ENCODE assay signal across 22 mouse cellular contexts in genomic region chr16:33793846-33794791, GRCm38 (mm10). TPM values are rescaled to one million over a fixed set of nuclear protein-coding genes. Genes with fewer than 3 reads are reported as not detected.
DNase-seq lines count a peak whose midpoint lies in the region; ATAC-seq lines count a peak whose summit lies in the region.
"Had no signal": no experiment of that assay in that cellular context is flagged by ENCODE, and none has a peak within 500 bp of the region (broad histone marks: within the 10 kb centered on the region; RNA-seq: fewer than 3 reads in every experiment).

Muc13 (plus strand) TSS chr16:33794037.

- no peak within 1 kb of the TSS for H3K4me3 ChIP-seq in midbrain, embryonic 10.5 days
- no peak within 1 kb of the TSS for H3K4me3 ChIP-seq in midbrain, embryonic 11.5 days (ENCODE audit: low read depth, low read length)
- H3K4me3 ChIP-seq in intestine, embryonic 15.5 days (replicated peaks) = peak within 1 kb of the TSS; percentile 29
- H3K4me3 ChIP-seq: forebrain, embryonic 15.5 days; heart, adult 2 months; kidney, embryonic 15.5 days; layer of hippocampus, adult 2 months; midbrain, embryonic 13.5 days; neural tube, embryonic 13.5 days had no signal

- no peak for ATAC-seq in midbrain, embryonic 11.5 days (ENCODE audit: low FRiP score)
- peak; percentile 90 for ATAC-seq in intestine, embryonic 15.5 days
- ATAC-seq in megakaryocyte-erythroid progenitor cell, adult 5-6 weeks (replicated peaks; ENCODE audit: low FRiP score, low TSS enrichment, poor library complexity, severe bottlenecking) = no peak
- no peak for ATAC-seq in CD4-positive, CD25-positive, alpha-beta regulatory T cell, adult 4 months
- ATAC-seq: forebrain, embryonic 15.5 days; hindbrain, embryonic 16.5 days; midbrain, embryonic 13.5 days had no signal

- peak within 1 kb of the TSS; percentile 65 for H3K27ac ChIP-seq in midbrain, embryonic 10.5 days (replicated peaks)
- H3K27ac ChIP-seq in midbrain, embryonic 11.5 days (ENCODE audit: low read depth, low read length) = no peak within 1 kb of the TSS
- peak within 1 kb of the TSS; percentile 49 for H3K27ac ChIP-seq in intestine, embryonic 15.5 days
- H3K27ac ChIP-seq: forebrain, embryonic 15.5 days; heart, adult 2 months; kidney, embryonic 15.5 days; layer of hippocampus, adult 2 months; midbrain, embryonic 13.5 days; neural tube, embryonic 13.5 days had no signal

- H3K4me1 ChIP-seq in midbrain, embryonic 10.5 days = peaks cover 6% of the 10 kb centered on the region
- no peaks in the 10 kb centered on the region for H3K4me1 ChIP-seq in midbrain, embryonic 11.5 days (ENCODE audit: control insufficient read depth, insufficient read depth, low read length)
- H3K4me1 ChIP-seq in intestine, embryonic 15.5 days (replicated peaks) = 0 out of 2 replicates have a peak, but pooled peaks cover 3% of the 10 kb centered on the region
- H3K4me1 ChIP-seq: forebrain, embryonic 15.5 days; kidney, embryonic 15.5 days; midbrain, embryonic 13.5 days; neural tube, embryonic 13.5 days had no signal

- no peak for DNase-seq in midbrain, embryonic 10.5 days (ENCODE audit: low spot score)
- DNase-seq in midbrain, embryonic 11.5 days (ENCODE audit: low spot score, missing footprints) = no peak
- DNase-seq in gastrocnemius, postnatal 4 days (ENCODE audit: low spot score in 2 of 2) = no peak
- DNase-seq in embryo, embryonic 10.5 days (ENCODE audit: low spot score) = no peak
- DNase-seq: adrenal gland, adult 8-10 months; cerebellum, adult 18-20 months; embryo, embryonic 11 days; heart, adult 2 months; heart, postnatal 10 days; lung, postnatal 10 days; thymus, postnatal 36 days had no signal

- H3K36me3 ChIP-seq in midbrain, embryonic 10.5 days = no peaks in the 10 kb centered on the region
- no peaks in the 10 kb centered on the region for H3K36me3 ChIP-seq in midbrain, embryonic 11.5 days (ENCODE audit: control insufficient read depth, insufficient read depth, low read length)
- no peaks in the 10 kb centered on the region for H3K36me3 ChIP-seq in intestine, embryonic 15.5 days
- H3K36me3 ChIP-seq: forebrain, embryonic 15.5 days; kidney, embryonic 15.5 days; midbrain, embryonic 13.5 days; neural tube, embryonic 13.5 days had no signal

- H3K9me3 ChIP-seq in midbrain, embryonic 10.5 days (replicated peaks) = no peaks in the 10 kb centered on the region
- H3K9me3 ChIP-seq in midbrain, embryonic 11.5 days (ENCODE audit: control insufficient read depth, low read length) = no peaks in the 10 kb centered on the region
- no peaks in the 10 kb centered on the region for H3K9me3 ChIP-seq in intestine, embryonic 15.5 days
- H3K9me3 ChIP-seq: forebrain, embryonic 15.5 days; kidney, embryonic 15.5 days; midbrain, embryonic 13.5 days; neural tube, embryonic 13.5 days had no signal

- no peak within 1 kb of the TSS for H3K9ac ChIP-seq in midbrain, embryonic 11.5 days (ENCODE audit: low read length)
- peak within 1 kb of the TSS; percentile 26; the same call in 1 of the 2 replicates for H3K9ac ChIP-seq in intestine, embryonic 15.5 days
- H3K9ac ChIP-seq: forebrain, embryonic 15.5 days; kidney, embryonic 15.5 days; midbrain, embryonic 13.5 days; neural tube, embryonic 13.5 days had no signal

- 88% methylated on average over 10 of the region's 10 CpGs for WGBS in midbrain, embryonic 10.5 days
- 89% methylated on average over 10 of the region's 10 CpGs for WGBS in midbrain, embryonic 11.5 days
- 64% methylated on average over 10 of the region's 10 CpGs for WGBS in intestine, embryonic 15.5 days

- no peaks in the 10 kb centered on the region for H3K27me3 ChIP-seq in midbrain, embryonic 10.5 days (ENCODE audit: low read depth, poor library complexity, severe bottlenecking)
- H3K27me3 ChIP-seq in midbrain, embryonic 11.5 days (ENCODE audit: control insufficient read depth, insufficient read depth, low read length) = no peaks in the 10 kb centered on the region
- no peaks in the 10 kb centered on the region for H3K27me3 ChIP-seq in intestine, embryonic 15.5 days (replicated peaks)
- H3K27me3 ChIP-seq: forebrain, embryonic 15.5 days; kidney, embryonic 15.5 days; midbrain, embryonic 13.5 days; neural tube, embryonic 13.5 days had no signal

- no peak within 1 kb of the TSS for H3K4me2 ChIP-seq in midbrain, embryonic 11.5 days
- H3K4me2 ChIP-seq in intestine, embryonic 15.5 days (replicated peaks) = peak within 1 kb of the TSS; percentile 15
- H3K4me2 ChIP-seq: forebrain, embryonic 15.5 days; kidney, embryonic 15.5 days; midbrain, embryonic 13.5 days; neural tube, embryonic 13.5 days had no signal

RNA-seq across cellular contexts. Expression of gene Muc13, which starts in this region (rescaled TPM):
- 0.10 and 0.15 TPM in 2 replicates for polyA plus RNA-seq in midbrain, embryonic 10.5 days (2016; fragmentation: Nextera tagmentation; extraction: Ambion mirVana)
- polyA plus RNA-seq in midbrain, embryonic 11.5 days (2014; fragmentation: Nextera tagmentation; extraction: Ambion mirVana) = 0.10 TPM in 2 replicates
- 209 and 261 TPM in 2 replicates for polyA plus RNA-seq in intestine, embryonic 15.5 days (2015; fragmentation: Nextera tagmentation; extraction: Ambion mirVana)
- total RNA-seq in megakaryocyte-erythroid progenitor cell, adult 5-6 weeks (2014; fragmentation: Nextera tagmentation) = 55.5 and 80.6 TPM in 2 replicates
- 66.2 and 172 TPM in 2 replicates for total RNA-seq in megakaryocyte-erythroid progenitor cell, adult 5-6 weeks (2017)
- under 1 TPM; 0.10 to 0.16 TPM for total RNA-seq in gastrocnemius, postnatal 4 days (2021)
- polyA plus RNA-seq in CD4-positive, CD25-positive, alpha-beta regulatory T cell, adult 4 months (2017; shearing (Covaris generic)) = under 1 TPM in 1 of 2 experiments, not detected in 1; 0.33 TPM
- total RNA-seq: heart, adult 2 months; layer of hippocampus, adult 2 months; left cerebral cortex, postnatal 14 days; liver, adult 2 months had no signal
- polyA plus RNA-seq: forebrain, embryonic 15.5 days; hindbrain, embryonic 16.5 days; neural tube, embryonic 13.5 days had no signal

Comparison
In these comparisons a context has a peak if more than half of its experiments do, and no peak if none do; other contexts are left out.
1. RNA of gene Muc13 (total RNA-seq): 55.5 to 172 TPM in megakaryocyte-erythroid progenitor cell, adult 5-6 weeks; 0.10 to 0.16 TPM in gastrocnemius, postnatal 4 days; every median in the first group is over 10 times any median in the second.
2. RNA of gene Muc13 (polyA plus RNA-seq): 209 to 261 TPM in intestine, embryonic 15.5 days; 0.33 TPM in CD4-positive, CD25-positive, alpha-beta regulatory T cell, adult 4 months, 0.10 to 0.15 TPM in midbrain, embryonic 10.5 days and 0.10 TPM in midbrain, embryonic 11.5 days; every median in the first group is over 100 times any median in the second.